Mouse (Mus musculus) liver, embryonic 13.5 days (tissue): ENCODE measurements at regions not wholly inside any gene's neighbourhood (a gene's known extent, or its start where the extent isn't known, plus 50 kb on each side); places are given as distances from the start of the nearest gene placed in this dataset.
A peak's percentile ranks its signal among the peaks of the same experiment; 100 is the strongest.

ENCODE experiments used
- ATAC-seq: fragments of 200-750 bp; cut with Nextera tagmentation; 2 replicates; pipeline ENCODE4 v1.8.0; 2017; ENCODE audit warnings: low read depth, mild to moderate bottlenecking, moderate number of reproducible peaks, moderate library complexity
- DNase-seq: peaks from one replicate; pipeline ENCODE4 v3.0.0; 2022
- H3K27ac ChIP-seq: fragments of 300-500 bp; sonication (generic); 2 replicates; pipeline ENCODE4 v1.5.1; 2015; ENCODE audit warnings: moderate library complexity, mild to moderate bottlenecking, inconsistent platforms
- H3K27me3 ChIP-seq: fragments of 300-500 bp; sonication (generic); 2 replicates; pipeline ENCODE4 v1.6.1; 2015; ENCODE audit warnings: mild to moderate bottlenecking, inconsistent platforms
- H3K36me3 ChIP-seq: fragments of 300-500 bp; sonication (generic); 2 replicates; pipeline ENCODE4 v1.6.1; 2015; ENCODE audit warnings: mild to moderate bottlenecking, inconsistent platforms
- H3K4me1 ChIP-seq: fragments of 300-500 bp; sonication (generic); replicated peaks from 2 replicates; pipeline ENCODE4 v1.6.1; 2015; ENCODE audit warnings: inconsistent platforms
- H3K4me2 ChIP-seq: fragments of 300-500 bp; sonication (generic); 2 replicates; pipeline ENCODE4 v1.6.1; 2015; ENCODE audit warnings: inconsistent platforms, mild to moderate bottlenecking, moderate library complexity
- H3K4me3 ChIP-seq: fragments of 300-500 bp; sonication (generic); replicated peaks from 2 replicates; pipeline ENCODE4 v1.5.1; 2015; ENCODE audit warnings: mild to moderate bottlenecking, inconsistent platforms
- H3K9ac ChIP-seq: fragments of 300-500 bp; sonication (generic); 2 replicates; pipeline ENCODE4 v1.6.1; 2015; ENCODE audit warnings: mild to moderate bottlenecking, inconsistent platforms
- H3K9me3 ChIP-seq: fragments of 300-500 bp; sonication (generic); replicated peaks from 2 replicates; pipeline ENCODE4 v1.6.1; 2016; ENCODE audit warnings: inconsistent platforms
- WGBS: fragments of 180-500 bp; shearing (Covaris S2); methylation state at CpG from one replicate; pipeline ENCODE4 v1.1.7; 2015; ENCODE audit not compliant: insufficient replicate concordance; 5-methylcytosine and 5-hydroxymethylcytosine counted together

- no peaks in the 10 kb centered on the region for H3K36me3 ChIP-seq
- no peak for DNase-seq
Observed at GRCm38 (mm10) chr16:29964563-29964962, 99.6 kb upstream of the Hes1 start.

GRCm38 (mm10) chr16:29968743-29969142 is 95.4 kb upstream of the Hes1 start:
- H3K4me3 ChIP-seq, result no peak overlapping the region
- no peak for DNase-seq
- no peak overlapping the region for H3K9ac ChIP-seq
- ATAC-seq, result no peak
- H3K36me3 ChIP-seq, result no peaks in the 10 kb centered on the region
- no peak overlapping the region for H3K27ac ChIP-seq
- no peaks in the 10 kb centered on the region for H3K9me3 ChIP-seq
- H3K4me1 ChIP-seq, result peaks cover 9% of the 10 kb centered on the region
- no peaks in the 10 kb centered on the region for H3K27me3 ChIP-seq
- WGBS, result 52% methylated on average over 5 of the region's 5 CpGs
- no peak overlapping the region for H3K4me2 ChIP-seq

More at GRCm38 (mm10) chr16:29964563-29964962, 99.6 kb upstream of the Hes1 start:
- Histone ChIP-seq H3K9me3 (no peaks in the 10 kb centered on the region), H3K4me3 (no peak overlapping the region), H3K9ac (no peak overlapping the region), H3K4me2 (no peak overlapping the region), H3K4me1 (no peaks in the 10 kb centered on the region), H3K27ac (no peak overlapping the region), H3K27me3 (no peaks in the 10 kb centered on the region)
- 71% methylated on average over 8 of the region's 8 CpGs for WGBS
- no peak for ATAC-seq

GRCm38 (mm10) chr16:29972741-29973141 is 91.4 kb upstream of the Hes1 start:
- no peaks in the 10 kb centered on the region for H3K36me3 ChIP-seq

GRCm38 (mm10) chr16:29973250-29973649 is 90.9 kb upstream of the Hes1 start:
- Histone ChIP-seq H3K9ac (no peak overlapping the region), H3K9me3 (no peaks in the 10 kb centered on the region), H3K36me3 (no peaks in the 10 kb centered on the region), H3K27me3 (no peaks in the 10 kb centered on the region), H3K4me1 (peaks cover 16% of the 10 kb centered on the region), H3K4me3 (no peak overlapping the region), H3K4me2 (no peak overlapping the region), H3K27ac (no peak overlapping the region)
- DNase-seq (no peak), ATAC-seq (peak; percentile 57)
- WGBS, result 46% methylated on average over 7 of the region's 7 CpGs

More at GRCm38 (mm10) chr16:29972741-29973141, 91.4 kb upstream of the Hes1 start:
- H3K4me3 ChIP-seq, result no peak overlapping the region
- H3K27me3 ChIP-seq, result no peaks in the 10 kb centered on the region
- 55% methylated on average over 1 of the region's 1 CpGs for WGBS
- H3K4me2 ChIP-seq, result no peak overlapping the region
- no peak overlapping the region for H3K9ac ChIP-seq
- H3K27ac ChIP-seq, result no peak overlapping the region
- DNase-seq (no peak), ATAC-seq (0 out of 2 replicates have a peak, but pooled peaks have one; percentile 14)
- H3K4me1 ChIP-seq, result peaks cover 14% of the 10 kb centered on the region
- no peaks in the 10 kb centered on the region for H3K9me3 ChIP-seq

GRCm38 (mm10) chr16:29975800-29976199 is 88.4 kb upstream of the Hes1 start:
- Histone ChIP-seq H3K4me2 (no peak overlapping the region), H3K4me1 (peaks cover 16% of the 10 kb centered on the region), H3K4me3 (no peak overlapping the region), H3K9me3 (no peaks in the 10 kb centered on the region), H3K27ac (no peak overlapping the region), H3K9ac (no peak overlapping the region), H3K27me3 (no peaks in the 10 kb centered on the region), H3K36me3 (no peaks in the 10 kb centered on the region)
- DNase-seq (no peak), ATAC-seq (no peak)
- 59% methylated on average over 3 of the region's 3 CpGs for WGBS

GRCm38 (mm10) chr16:29977011-29977410 is 87.2 kb upstream of the Hes1 start:
- H3K9ac ChIP-seq, result no peak overlapping the region
- no peaks in the 10 kb centered on the region for H3K27me3 ChIP-seq
- H3K9me3 ChIP-seq, result no peaks in the 10 kb centered on the region
- peaks cover 16% of the 10 kb centered on the region for H3K4me1 ChIP-seq
- no peaks in the 10 kb centered on the region for H3K36me3 ChIP-seq
- 53% methylated on average over 3 of the region's 3 CpGs for WGBS
- DNase-seq (no peak), ATAC-seq (no peak)
- H3K4me3 ChIP-seq, result no peak overlapping the region
- no peak overlapping the region for H3K27ac ChIP-seq
- H3K4me2 ChIP-seq, result no peak overlapping the region

GRCm38 (mm10) chr16:29977711-29978110 is 86.5 kb upstream of the Hes1 start:
- 42% methylated on average over 8 of the region's 8 CpGs for WGBS
- ATAC-seq, result no peak

GRCm38 (mm10) chr16:29979066-29979465 is 85.1 kb upstream of the Hes1 start:
- Histone ChIP-seq H3K4me2 (no peak overlapping the region), H3K27ac (no peak overlapping the region), H3K4me1 (peaks cover 5% of the 10 kb centered on the region; the same call in 1 of the 2 replicates), H3K4me3 (no peak overlapping the region), H3K9ac (no peak overlapping the region), H3K36me3 (no peaks in the 10 kb centered on the region), H3K27me3 (no peaks in the 10 kb centered on the region), H3K9me3 (no peaks in the 10 kb centered on the region)
- no peak for DNase-seq
- ATAC-seq, result no peak
- 38% methylated on average over 7 of the region's 7 CpGs for WGBS

More at GRCm38 (mm10) chr16:29977711-29978110, 86.5 kb upstream of the Hes1 start:
- Histone ChIP-seq H3K4me3 (no peak overlapping the region), H3K9me3 (no peaks in the 10 kb centered on the region), H3K4me2 (no peak overlapping the region), H3K27ac (no peak overlapping the region), H3K4me1 (peaks cover 16% of the 10 kb centered on the region), H3K9ac (no peak overlapping the region), H3K36me3 (no peaks in the 10 kb centered on the region), H3K27me3 (no peaks in the 10 kb centered on the region)
- DNase-seq, result no peak

GRCm38 (mm10) chr16:29981543-29981942 is 82.6 kb upstream of the Hes1 start:
- Histone ChIP-seq H3K4me1 (0 out of 2 replicates have a peak, but pooled peaks cover 4% of the 10 kb centered on the region), H3K27me3 (no peaks in the 10 kb centered on the region), H3K27ac (no peak overlapping the region), H3K9ac (no peak overlapping the region), H3K36me3 (no peaks in the 10 kb centered on the region), H3K4me3 (no peak overlapping the region), H3K9me3 (no peaks in the 10 kb centered on the region), H3K4me2 (no peak overlapping the region)
- ATAC-seq (no peak), DNase-seq (no peak)
- 65% methylated on average over 7 of the region's 7 CpGs for WGBS

GRCm38 (mm10) chr16:29982224-29982785 is 81.9 kb upstream of the Hes1 start:
- 69% methylated on average over 8 of the region's 8 CpGs for WGBS
- Histone ChIP-seq H3K27ac (no peak overlapping the region), H3K4me1 (0 out of 2 replicates have a peak, but pooled peaks cover 4% of the 10 kb centered on the region), H3K27me3 (no peaks in the 10 kb centered on the region), H3K4me2 (no peak overlapping the region), H3K9ac (no peak overlapping the region), H3K36me3 (no peaks in the 10 kb centered on the region), H3K9me3 (no peaks in the 10 kb centered on the region), H3K4me3 (no peak overlapping the region)
- no peak for ATAC-seq
- no peak for DNase-seq

- Histone ChIP-seq H3K27me3 (no peaks in the 10 kb centered on the region), H3K4me2 (no peak overlapping the region), H3K4me3 (no peak overlapping the region), H3K27ac (no peak overlapping the region), H3K4me1 (no peaks in the 10 kb centered on the region), H3K9ac (no peak overlapping the region), H3K36me3 (no peaks in the 10 kb centered on the region), H3K9me3 (no peaks in the 10 kb centered on the region)
- WGBS, result 34% methylated on average over 7 of the region's 7 CpGs
- DNase-seq (no peak), ATAC-seq (no peak)
Observed at GRCm38 (mm10) chr16:29983161-29983560, 81.0 kb upstream of the Hes1 start.
